Mouse (Mus musculus) midbrain, postnatal 0 days (tissue): ENCODE measurements at regions not wholly inside any gene's neighbourhood (a gene's known extent, or its start where the extent isn't known, plus 50 kb on each side); places are given as distances from the start of the nearest gene placed in this dataset.

Experiments
- ATAC-seq: fragments of 200-750 bp; cut with Nextera tagmentation; 2 replicates; pipeline ENCODE4 v1.8.0; 2017; ENCODE audit warnings: moderate number of reproducible peaks, mild to moderate bottlenecking, moderate TSS enrichment, moderate library complexity; ENCODE audit not compliant: low FRiP score
- DNase-seq: peaks from one replicate; pipeline ENCODE4 v3.0.0-alpha.2; 2015; ENCODE audit warnings: low spot score
- H3K27ac ChIP-seq: fragments of 300-500 bp; sonication (generic); 2 replicates; pipeline ENCODE4 v1.5.1; 2014; ENCODE audit warnings: low read depth, mild to moderate bottlenecking, low read length, mixed read lengths
- H3K27me3 ChIP-seq: fragments of 300-500 bp; sonication (generic); 2 replicates; pipeline ENCODE4 v1.6.1; 2014; ENCODE audit warnings: low read length, control low read depth, mixed read lengths; ENCODE audit not compliant: insufficient read depth
- H3K36me3 ChIP-seq: fragments of 300-500 bp; sonication (generic); 2 replicates; pipeline ENCODE4 v1.6.1; 2014; ENCODE audit warnings: low read length, control low read depth, mixed read lengths; ENCODE audit not compliant: insufficient read depth
- H3K4me1 ChIP-seq: fragments of 300-500 bp; sonication (generic); 2 replicates; pipeline ENCODE4 v1.6.1; 2014; ENCODE audit warnings: mild to moderate bottlenecking, control low read depth, antibody characterized with exemption, low read length, mixed read lengths; ENCODE audit not compliant: insufficient read depth
- H3K4me2 ChIP-seq: fragments of 300-500 bp; sonication (generic); 2 replicates; pipeline ENCODE4 v1.6.1; 2014; ENCODE audit warnings: low read depth, mild to moderate bottlenecking, low read length, mixed read lengths; ENCODE audit not compliant: poor library complexity, severe bottlenecking
- H3K4me3 ChIP-seq: fragments of 300-500 bp; sonication (generic); 2 replicates; pipeline ENCODE4 v1.5.1; 2014; ENCODE audit warnings: low read depth, mild to moderate bottlenecking, low read length, moderate library complexity
- H3K9ac ChIP-seq: fragments of 300-500 bp; sonication (generic); replicated peaks from 2 replicates; pipeline ENCODE4 v1.6.1; 2014; ENCODE audit warnings: mild to moderate bottlenecking, low read length, moderate library complexity, mixed read lengths; ENCODE audit not compliant: poor library complexity, severe bottlenecking
- H3K9me3 ChIP-seq: fragments of 300-500 bp; sonication (generic); 2 replicates; pipeline ENCODE4 v1.6.1; 2016; ENCODE audit warnings: low read length, control low read depth
- CTCF ChIP-seq: IDR thresholded peaks from 2 replicates; pipeline ENCODE4 v1.5.1; 2016; ENCODE audit warnings: antibody characterized with exemption, mild to moderate bottlenecking
- WGBS: fragments of 180-500 bp; shearing (Covaris S2); extraction: QIAGEN DNeasy Blood & Tissue Kit; methylation state at CpG from one replicate; pipeline ENCODE4 v1.1.7; 2014; 5-methylcytosine and 5-hydroxymethylcytosine counted together

GRCm38 (mm10) chr2:133455484-133456170, 96.3 kb upstream of the Bmp2 start:
- WGBS, result 83% methylated on average over 7 of the region's 7 CpGs
- no peak overlapping the region for H3K27ac ChIP-seq
- H3K36me3 ChIP-seq, result no peaks in the 10 kb centered on the region
- no peak overlapping the region for H3K4me2 ChIP-seq
- no peak overlapping the region for H3K9ac ChIP-seq
- no peaks in the 10 kb centered on the region for H3K27me3 ChIP-seq
- no peak overlapping the region for H3K4me3 ChIP-seq
- H3K4me1 ChIP-seq, result no peaks in the 10 kb centered on the region
- TF ChIP-seq CTCF, result no peak
- DNase-seq (no peak), ATAC-seq (no peak)
- H3K9me3 ChIP-seq, result no peaks in the 10 kb centered on the region

GRCm38 (mm10) chr2:133456785-133457184, 95.2 kb upstream of the Bmp2 start:
- H3K9ac ChIP-seq, result no peak overlapping the region
- 85% methylated on average over 2 of the region's 2 CpGs for WGBS
- H3K4me2 ChIP-seq, result no peak overlapping the region
- no peak overlapping the region for H3K4me3 ChIP-seq
- H3K36me3 ChIP-seq, result no peaks in the 10 kb centered on the region
- TF ChIP-seq CTCF, result no peak
- H3K4me1 ChIP-seq, result no peaks in the 10 kb centered on the region
- no peaks in the 10 kb centered on the region for H3K9me3 ChIP-seq
- DNase-seq, result no peak
- ATAC-seq, result no peak
- no peak overlapping the region for H3K27ac ChIP-seq
- H3K27me3 ChIP-seq, result no peaks in the 10 kb centered on the region

- TF ChIP-seq CTCF, result no peak
- 57% methylated on average over 2 of the region's 2 CpGs for WGBS
These were observed 93.2 kb upstream of the Bmp2 start for GRCm38 (mm10) chr2:133458735-133459134.

GRCm38 (mm10) chr2:133460814-133461213, 91.1 kb upstream of the Bmp2 start:
- TF ChIP-seq CTCF, result no peak
- H3K9me3 ChIP-seq, result no peaks in the 10 kb centered on the region
- H3K9ac ChIP-seq, result no peak overlapping the region
- no peak overlapping the region for H3K4me3 ChIP-seq
- no peaks in the 10 kb centered on the region for H3K4me1 ChIP-seq
- no peaks in the 10 kb centered on the region for H3K27me3 ChIP-seq
- no peak overlapping the region for H3K4me2 ChIP-seq
- no peak overlapping the region for H3K27ac ChIP-seq
- ATAC-seq, result no peak
- H3K36me3 ChIP-seq, result no peaks in the 10 kb centered on the region
- no peak for DNase-seq
- 74% methylated on average over 7 of the region's 7 CpGs for WGBS

More at GRCm38 (mm10) chr2:133458735-133459134, 93.2 kb upstream of the Bmp2 start:
- no peak overlapping the region for H3K4me2 ChIP-seq
- no peaks in the 10 kb centered on the region for H3K9me3 ChIP-seq
- no peaks in the 10 kb centered on the region for H3K36me3 ChIP-seq
- DNase-seq (no peak), ATAC-seq (no peak)
- no peaks in the 10 kb centered on the region for H3K27me3 ChIP-seq
- H3K4me1 ChIP-seq, result no peaks in the 10 kb centered on the region
- H3K27ac ChIP-seq, result no peak overlapping the region
- no peak overlapping the region for H3K4me3 ChIP-seq
- H3K9ac ChIP-seq, result no peak overlapping the region

- no peaks in the 10 kb centered on the region for H3K36me3 ChIP-seq
- ATAC-seq (no peak), DNase-seq (no peak)
- no peaks in the 10 kb centered on the region for H3K4me1 ChIP-seq
- H3K27me3 ChIP-seq, result no peaks in the 10 kb centered on the region
- no peak overlapping the region for H3K4me3 ChIP-seq
- no peaks in the 10 kb centered on the region for H3K9me3 ChIP-seq
- H3K27ac ChIP-seq, result no peak overlapping the region
- TF ChIP-seq CTCF, result no peak
- WGBS, result 92% methylated on average over 2 of the region's 2 CpGs
- no peak overlapping the region for H3K4me2 ChIP-seq
- no peak overlapping the region for H3K9ac ChIP-seq
These were observed 89.6 kb upstream of the Bmp2 start for GRCm38 (mm10) chr2:133462378-133462777.

GRCm38 (mm10) chr2:133467170-133468168, 84.5 kb upstream of the Bmp2 start:
- Histone ChIP-seq H3K36me3 (no peaks in the 10 kb centered on the region), H3K4me2 (no peak overlapping the region), H3K27ac (no peak overlapping the region), H3K4me1 (no peaks in the 10 kb centered on the region), H3K9ac (no peak overlapping the region), H3K4me3 (no peak overlapping the region), H3K9me3 (no peaks in the 10 kb centered on the region), H3K27me3 (no peaks in the 10 kb centered on the region)
- no peak for TF ChIP-seq CTCF
- no peak for ATAC-seq
- DNase-seq, result no peak
- 88% methylated on average over 9 of the region's 9 CpGs for WGBS
